Mouse (Mus musculus) macrophage (primary cell): ENCODE measurements around the gene Olfr110. TPM values are rescaled to one million over a fixed set of nuclear protein-coding genes. Genes with fewer than 3 reads are reported as not detected.
A peak's percentile ranks its signal among the peaks of the same experiment; 100 is the strongest.
"Not testable (repeated sequence)": the region's sequence is repeated elsewhere in the genome, so short reads cannot be mapped to it uniquely, and the experiment has no call there.

Experiments used
- H3K27ac ChIP-seq: fragments of 350-480 bp; formaldehyde crosslinking; 2 replicates; pipeline ENCODE4 v1.9.0; 2021
- H3K36me3 ChIP-seq: fragments of 350-480 bp; formaldehyde crosslinking; 2 replicates; pipeline ENCODE4 v1.9.0; 2021; ENCODE audit errors: inconsistent target
- H3K4me3 ChIP-seq: fragments of 350-480 bp; formaldehyde crosslinking; 2 replicates; pipeline ENCODE4 v1.9.0; 2021; ENCODE audit errors: inconsistent target
- H3K79me2 ChIP-seq: fragments of 350-480 bp; formaldehyde crosslinking; 2 replicates; pipeline ENCODE4 v1.9.0; 2021; ENCODE audit errors: inconsistent target
- WGBS: methylation state at CpG from one replicate; pipeline ENCODE4 v1.1.7; 2026; ENCODE audit warnings: inconsistent platforms; ENCODE audit not compliant: missing documents; 5-methylcytosine and 5-hydroxymethylcytosine counted together
- polyA plus RNA-seq: library from polyadenylated mRNA; stranded (reverse); fragments of 250-400 nt; gene quantifications from 3 replicates; pipeline ENCODE4 v1.2.4, GENCODE M21; 2018; ENCODE audit warnings: inconsistent platforms
- total RNA-seq, 78 experiments: library from RNA; depleted of rRNA; stranded (reverse); fragments of 250-400 nt; gene quantifications; 1 replicate in 9 of 78; 2 replicates in 24 of 78; 3 replicates in 43 of 78; 4 replicates in 2 of 78; pipeline ENCODE4 v1.2.4; 2018; ENCODE audit warnings: inconsistent platforms in 56 of 78

Gene Olfr110
- total RNA-seq (2018; cell fraction: chromatin; rRNA removed) = 10 to 100 TPM in 10 of 26 experiments, 1 to 10 TPM in 16; 2.6 to 22.0 (median 8.9) TPM
- total RNA-seq (2018; cell fraction: cytosol; rRNA removed) = 1 to 10 TPM in 10 of 26 experiments, under 1 TPM in 16; 0.30 to 2.2 (median 0.87) TPM
- total RNA-seq (2018; cell fraction: nucleus; rRNA removed) = 10 to 100 TPM in 15 of 26 experiments, 1 to 10 TPM in 11; 3.6 to 20.9 (median 10.9) TPM
- 1.6 to 2.2 TPM (median 1.9 TPM) in 3 replicates for polyA plus RNA-seq

- 11% methylated on average over 1 of the region's 1 CpGs for WGBS
- peak within 1 kb of the TSS; percentile 74 for H3K27ac ChIP-seq
- no peak within 1 kb of the TSS for H3K4me3 ChIP-seq
- no peaks in the 10 kb centered on the region for H3K79me2 ChIP-seq
- H3K36me3 ChIP-seq = no peaks in the 10 kb centered on the region
These were observed at the start of gene Olfr110 for GRCm38 (mm10) chr17:37491930-37492518. Gene Olfr110, plus strand, starts transcription at chr17:37492468.

GRCm38 (mm10) chr17:37445180-37445579 is 47.1 kb upstream of the Olfr110 start, which contains the start of gene Olfr108:
Gene Olfr108, plus strand, starts transcription at chr17:37445480.
- 81% methylated on average over 1 of the region's 1 CpGs for WGBS
- Histone ChIP-seq H3K4me3 (no peak within 1 kb of the TSS), H3K36me3 (no peaks in the 10 kb centered on the region), H3K27ac (no peak within 1 kb of the TSS), H3K79me2 (no peaks in the 10 kb centered on the region)

GRCm38 (mm10) chr17:37458616-37459015 is 33.7 kb upstream of the Olfr110 start, which contains the start of gene Olfr109:
Gene Olfr109, plus strand, starts transcription at chr17:37458916.
- H3K4me3 ChIP-seq = no peak within 1 kb of the TSS
- no peak within 1 kb of the TSS for H3K27ac ChIP-seq
- 92% methylated on average over 1 of the region's 1 CpGs for whole genome bisulfite sequencing
- no peaks in the 10 kb centered on the region for H3K79me2 ChIP-seq
- no peaks in the 10 kb centered on the region for H3K36me3 ChIP-seq

DNA sequence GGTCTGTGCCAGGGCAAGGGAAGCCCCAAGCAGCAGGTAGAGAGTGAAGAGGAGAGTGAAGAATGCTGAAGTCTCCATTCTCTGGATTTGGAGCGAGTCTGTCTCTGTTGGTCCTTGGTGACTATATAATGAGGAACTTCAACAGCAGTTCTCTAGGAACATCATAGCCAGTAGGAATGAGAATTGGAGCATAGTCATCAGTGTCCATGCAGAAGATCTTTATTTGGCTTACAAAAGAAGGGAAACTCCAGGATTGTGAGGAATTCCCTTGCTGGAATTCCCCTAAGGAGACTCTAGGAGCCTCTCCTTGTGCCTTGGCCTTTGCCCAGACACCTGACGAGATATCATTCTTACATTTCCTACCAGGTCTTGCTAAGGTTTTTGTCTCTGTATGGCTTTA is 8.8 kb upstream of the Olfr110 start, which contains the start of gene H2-M2:
Gene H2-M2 (minus strand): TSS at position 101 of the 400 bp plus-strand sequence.
- no peak within 1 kb of the TSS for H3K4me3 ChIP-seq

GRCm38 (mm10) chr17:37507730-37508129 is 15.5 kb downstream of the Olfr110 start, which contains the start of gene Olfr111:
Gene Olfr111, plus strand, starts transcription at chr17:37508030.
- Histone ChIP-seq H3K4me3 (no peak within 1 kb of the TSS), H3K27ac (no peak within 1 kb of the TSS), H3K79me2 (no peaks in the 10 kb centered on the region), H3K36me3 (no peaks in the 10 kb centered on the region)
- WGBS = 83% methylated on average over 3 of the region's 4 CpGs

More for the DNA sequence above, 8.8 kb upstream of the Olfr110 start, which contains the start of gene H2-M2:
- 95% methylated on average over 2 of the region's 2 CpGs for WGBS
- Histone ChIP-seq H3K27ac (no peak within 1 kb of the TSS), H3K36me3 (no peaks in the 10 kb centered on the region), H3K79me2 (no peaks in the 10 kb centered on the region)

- H3K27ac ChIP-seq = peak overlapping the region; percentile 97
- H3K36me3 ChIP-seq, H3K4me3 ChIP-seq: not testable (repeated sequence)
- H3K79me2 ChIP-seq = peaks cover 28% of the 10 kb centered on the region
These were observed 32.3 kb downstream of the Olfr110 start for GRCm38 (mm10) chr17:37524612-37525011.

DNA sequence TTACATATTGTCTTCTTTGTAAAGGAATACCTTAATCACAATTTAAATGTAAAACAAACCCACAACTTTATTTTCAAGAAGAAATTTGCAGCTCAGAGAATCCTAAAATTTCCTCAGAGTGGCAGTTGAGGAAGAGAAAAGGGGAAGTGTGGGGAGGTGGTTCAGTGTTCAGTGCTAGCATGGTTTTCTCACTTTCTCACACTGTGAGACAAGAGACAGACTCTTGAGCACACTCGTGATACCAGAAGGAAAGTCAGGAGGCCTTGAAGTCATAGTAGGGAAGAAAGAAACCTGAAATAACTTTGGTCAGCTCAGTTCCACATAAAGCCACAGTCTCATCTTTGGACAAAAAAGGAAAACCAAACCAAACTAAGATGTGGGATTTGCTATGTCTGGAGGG is 33.2 kb downstream of the Olfr110 start:
- Histone ChIP-seq H3K79me2 (peaks cover 32% of the 10 kb centered on the region), H3K27ac (peak overlapping the region; percentile 97), H3K4me3 (peak overlapping the region; percentile 28; the same call in 1 of the 2 replicates)
- 7% methylated on average over 1 of the region's 1 CpGs for WGBS
- not testable (repeated sequence) for H3K36me3 ChIP-seq

- Histone ChIP-seq H3K79me2 (peaks cover 35% of the 10 kb centered on the region; the same call in 1 of the 2 replicates), H3K36me3 (peaks cover 10% of the 10 kb centered on the region; the same call in 1 of the 2 replicates), H3K27ac (no peak overlapping the region), H3K4me3 (no peak overlapping the region)
These were observed 42.9 kb downstream of the Olfr110 start for GRCm38 (mm10) chr17:37535173-37535572.

GRCm38 (mm10) chr17:37538416-37538815 is 46.1 kb downstream of the Olfr110 start:
- H3K79me2 ChIP-seq = peaks cover 19% of the 10 kb centered on the region; the same call in 1 of the 2 replicates
- 0% methylated on average over 1 of the region's 1 CpGs for WGBS
- H3K36me3 ChIP-seq, H3K4me3 ChIP-seq: not testable (repeated sequence)
- peak overlapping the region; percentile 81 for H3K27ac ChIP-seq

GRCm38 (mm10) chr17:37541454-37542119 is 49.3 kb downstream of the Olfr110 start:
- no peak overlapping the region for H3K27ac ChIP-seq
- H3K79me2 ChIP-seq = peaks cover 5% of the 10 kb centered on the region; the same call in 1 of the 2 replicates
- H3K4me3 ChIP-seq = no peak overlapping the region
- 85% methylated on average over 4 of the region's 4 CpGs for WGBS
- H3K36me3 ChIP-seq = no peaks in the 10 kb centered on the region

DNA sequence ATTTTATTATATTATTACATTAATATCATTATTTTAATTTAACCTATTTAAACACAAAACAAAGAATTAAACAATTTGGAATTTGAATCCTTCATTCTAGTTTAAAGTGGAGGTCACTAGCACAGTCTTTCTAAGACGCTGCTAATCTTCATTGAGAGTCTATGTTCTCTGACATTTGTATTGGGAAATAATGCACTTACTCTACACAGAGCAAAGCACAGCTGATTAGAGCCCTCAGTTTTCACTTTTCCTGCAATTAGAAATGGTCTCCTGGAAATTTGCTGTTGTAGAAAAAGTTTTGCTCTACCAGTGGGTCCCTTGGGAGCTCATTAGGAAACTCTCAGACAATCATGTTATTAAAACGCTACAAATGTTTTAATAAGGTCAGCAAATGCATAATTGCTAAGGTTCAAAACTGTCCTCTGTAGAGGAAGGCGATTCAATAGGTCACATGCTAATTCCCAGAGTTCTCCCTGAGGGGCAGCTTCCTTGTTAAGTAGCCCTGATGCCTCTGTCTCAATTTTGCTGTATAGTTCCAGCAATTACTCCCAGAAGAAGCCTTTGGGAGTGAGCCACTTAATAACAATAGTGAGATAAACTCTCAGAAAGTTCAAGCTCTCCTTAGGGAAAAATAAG is 51.6 kb downstream of the Olfr110 start:
- WGBS = 80% methylated on average over 3 of the region's 3 CpGs
- no peaks in the 10 kb centered on the region for H3K36me3 ChIP-seq
- H3K79me2 ChIP-seq = no peaks in the 10 kb centered on the region; the same call in 1 of the 2 replicates

More for the DNA sequence above, 51.6 kb downstream of the Olfr110 start:
- Histone ChIP-seq H3K4me3 (no peak overlapping the region), H3K27ac (no peak overlapping the region)

Other genes starting within 250 kb of the Olfr110 start
- gene Olfr98, start 228.7 kb upstream of the Olfr110 start, polyA plus RNA-seq = not detected in 3 replicates
- 27.9 to 59.9 TPM (median 48.4 TPM) in 3 replicates for gene H2-M3, start 222.2 kb upstream of the Olfr110 start, polyA plus RNA-seq
- gene Olfr99, start 209.0 kb upstream of the Olfr110 start, polyA plus RNA-seq = not detected in 3 replicates
- gene Olfr101, start 188.2 kb upstream of the Olfr110 start, polyA plus RNA-seq = not detected in 3 replicates
- not detected in 3 replicates for gene Olfr102, start 175.4 kb upstream of the Olfr110 start, polyA plus RNA-seq
- not detected in 3 replicates for gene Olfr103, start 152.8 kb upstream of the Olfr110 start, polyA plus RNA-seq
- gene Olfr104-ps, start 132.9 kb upstream of the Olfr110 start, polyA plus RNA-seq = not detected in 3 replicates
- gene Olfr105-ps, start 113.4 kb upstream of the Olfr110 start, polyA plus RNA-seq = not detected in 3 replicates
- not detected in 3 replicates for gene Olfr106-ps, start 102.1 kb upstream of the Olfr110 start, polyA plus RNA-seq
- gene Olfr107, start 93.2 kb upstream of the Olfr110 start, polyA plus RNA-seq = not detected in 3 replicates
- not detected in 3 replicates for gene Olfr108, start 47.0 kb upstream of the Olfr110 start, polyA plus RNA-seq
- gene Olfr109, start 33.6 kb upstream of the Olfr110 start, polyA plus RNA-seq = not detected in 3 replicates
- gene H2-M2, start 8.9 kb upstream of the Olfr110 start, polyA plus RNA-seq = 1.0 to 2.2 TPM (median 1.7 TPM) in 3 replicates
- gene Olfr111, start 15.6 kb downstream of the Olfr110 start, polyA plus RNA-seq = 3.2 to 5.6 TPM (median 4.0 TPM) in 3 replicates
- gene Olfr112, start 77.0 kb downstream of the Olfr110 start, polyA plus RNA-seq = not detected in 3 replicates
- not detected in 3 replicates for gene Olfr113, start 85.2 kb downstream of the Olfr110 start, polyA plus RNA-seq
- not detected in 3 replicates for gene Olfr114, start 100.3 kb downstream of the Olfr110 start, polyA plus RNA-seq
- gene Olfr115, start 134.6 kb downstream of the Olfr110 start, polyA plus RNA-seq = not detected in 3 replicates
- not detected in 3 replicates for gene Olfr116, start 134.7 kb downstream of the Olfr110 start, polyA plus RNA-seq
- not detected in 3 replicates for gene Olfr117, start 171.3 kb downstream of the Olfr110 start, polyA plus RNA-seq
- not detected in 3 replicates for gene Olfr118, start 174.5 kb downstream of the Olfr110 start, polyA plus RNA-seq
- gene Olfr119, start 204.1 kb downstream of the Olfr110 start, polyA plus RNA-seq = not detected in 3 replicates
- gene Olfr120, start 229.3 kb downstream of the Olfr110 start, polyA plus RNA-seq = not detected in 3 replicates